Mouse (Mus musculus) large intestine, adult 2 months (tissue): ENCODE results near the gene Cabp7. TPM values are rescaled to one million over a fixed set of nuclear protein-coding genes. Genes with fewer than 3 reads are reported as not detected.

Experiments used
- DNase-seq: peaks from one replicate; pipeline ENCODE4 v3.0.0-alpha.2; 2012; ENCODE audit warnings: low read depth, low spot score
- WGBS: fragments of 180-500 bp; shearing (Covaris S2); methylation state at CpG from one replicate; pipeline ENCODE4 v1.1.7; 2018; 5-methylcytosine and 5-hydroxymethylcytosine counted together
- polyA plus RNA-seq: library from polyadenylated mRNA; depleted of rRNA; stranded (reverse); fragments of >200 nt; gene quantifications from 2 replicates; pipeline ENCODE4 v1.2.3, GENCODE M21; 2012; rRNA removed

Cabp7 gene
- polyA plus RNA-seq = 0.04 TPM in 1 of 2 replicates, not detected in the other

- WGBS = 5% methylated on average over 56 of the region's 73 CpGs
- no peak for DNase-seq
Observed at GRCm38 (mm10) chr11:4746733-4747132, at the start of gene Cabp7. Gene Cabp7, minus strand, starts transcription at chr11:4746778.

DNA sequence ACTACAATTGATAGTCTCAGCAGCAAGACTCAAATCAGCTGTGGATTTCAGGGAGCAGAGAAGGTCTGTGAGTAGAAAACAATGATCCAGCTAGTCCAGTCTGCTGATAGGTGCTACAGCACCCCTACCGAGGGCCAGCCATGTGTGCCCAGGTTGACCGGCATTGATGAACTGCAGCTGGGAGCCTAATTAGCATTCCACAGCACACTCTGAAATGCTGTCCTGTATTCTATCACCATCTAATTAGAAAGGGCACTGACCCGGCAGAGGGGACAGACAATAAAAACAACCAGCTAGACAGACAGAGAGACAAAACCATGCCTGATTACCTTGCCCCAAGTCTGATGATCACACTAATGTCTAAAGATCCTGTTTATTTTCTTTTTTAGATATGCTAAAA, 46.4 kb upstream of the Cabp7 start:
- 61% methylated on average over 3 of the region's 3 CpGs for WGBS
- no peak for DNase-seq

- DNase-seq = no peak
- 90% methylated on average over 6 of the region's 6 CpGs for WGBS
Observed at GRCm38 (mm10) chr11:4791549-4791948, 45.0 kb upstream of the Cabp7 start.

GRCm38 (mm10) chr11:4789691-4790090, 43.1 kb upstream of the Cabp7 start:
- no peak for DNase-seq

DNA sequence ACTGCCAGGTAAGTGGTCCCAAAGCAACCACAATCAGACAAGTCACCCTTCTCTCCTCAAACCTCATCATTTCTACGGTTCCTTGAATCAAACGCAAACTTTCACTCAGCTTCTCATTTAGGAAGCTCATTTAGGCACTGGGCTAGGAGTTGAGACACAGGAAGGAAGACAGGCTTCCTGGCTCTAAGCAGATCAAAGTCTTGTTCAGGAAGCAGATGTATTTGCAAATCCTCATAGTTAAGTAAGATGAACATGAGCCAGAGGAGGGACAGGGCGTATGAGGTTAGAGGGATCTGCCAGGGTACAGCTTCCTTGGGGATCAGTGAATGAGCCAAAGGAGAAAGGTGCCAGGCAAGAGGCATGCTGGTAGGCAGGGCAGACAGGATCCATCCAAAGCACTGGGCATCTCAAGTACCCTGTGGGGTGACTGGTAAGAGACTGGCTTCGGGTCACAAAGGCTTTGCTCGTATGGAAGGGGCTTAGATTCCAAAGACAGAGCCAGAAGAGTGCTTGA, 38.1 kb upstream of the Cabp7 start:
- no peak for DNase-seq
- 77% methylated on average over 5 of the region's 5 CpGs for WGBS

More at GRCm38 (mm10) chr11:4789691-4790090, 43.1 kb upstream of the Cabp7 start:
- 91% methylated on average over 5 of the region's 5 CpGs for WGBS

- WGBS = 76% methylated on average over 3 of the region's 3 CpGs
- DNase-seq = no peak
Observed at GRCm38 (mm10) chr11:4783116-4783515, 36.5 kb upstream of the Cabp7 start.

DNA sequence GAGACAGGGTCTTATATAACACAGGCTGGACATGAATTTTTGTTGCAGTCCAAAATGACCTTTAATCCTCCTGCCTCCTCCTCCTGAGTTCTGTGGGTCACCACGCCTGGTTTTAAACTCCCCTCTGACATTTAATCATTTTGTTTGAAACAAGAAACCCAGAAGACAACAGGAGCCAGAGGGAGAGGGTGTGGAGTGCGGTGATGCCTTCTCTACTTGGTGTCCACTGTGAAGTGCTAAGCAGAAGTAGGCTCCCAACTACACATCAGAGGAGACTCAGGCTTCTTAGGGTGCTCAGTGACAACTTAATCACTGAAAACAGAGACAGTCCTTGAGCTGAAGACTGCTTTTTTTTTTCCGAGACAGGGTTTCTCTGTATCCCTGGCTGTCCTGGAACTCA, 34.3 kb upstream of the Cabp7 start:
- 82% methylated on average over 3 of the region's 3 CpGs for WGBS
- no peak for DNase-seq

GRCm38 (mm10) chr11:4772925-4773324, 26.3 kb upstream of the Cabp7 start:
- DNase-seq = peak; percentile 31
- 32% methylated on average over 3 of the region's 3 CpGs for WGBS

DNA sequence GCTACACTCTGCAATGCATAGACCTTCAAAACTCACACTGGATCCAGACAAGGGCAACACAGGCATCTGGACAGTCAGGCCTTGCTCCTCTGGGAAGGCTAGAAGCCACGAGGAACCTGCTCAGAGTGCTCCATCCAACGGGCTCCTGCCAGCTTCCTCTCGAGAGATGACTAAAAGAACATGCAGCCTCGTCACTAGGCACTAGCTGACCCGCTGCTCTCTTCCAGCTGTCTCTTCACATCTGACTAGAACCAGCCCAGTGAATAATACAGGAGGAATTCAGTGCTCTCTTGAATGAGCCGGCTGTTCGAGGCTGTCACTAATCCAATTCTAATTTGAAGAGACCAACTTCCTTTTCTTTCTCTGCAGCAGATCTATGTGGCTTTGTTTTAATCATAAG, 25.2 kb upstream of the Cabp7 start:
- DNase-seq = no peak
- 76% methylated on average over 7 of the region's 7 CpGs for WGBS

GRCm38 (mm10) chr11:4769881-4770280, 23.3 kb upstream of the Cabp7 start:
- no peak for DNase-seq
- 95% methylated on average over 6 of the region's 6 CpGs for WGBS

GRCm38 (mm10) chr11:4769293-4769692, 22.7 kb upstream of the Cabp7 start:
- no peak for DNase-seq
- 69% methylated on average over 7 of the region's 7 CpGs for WGBS

DNA sequence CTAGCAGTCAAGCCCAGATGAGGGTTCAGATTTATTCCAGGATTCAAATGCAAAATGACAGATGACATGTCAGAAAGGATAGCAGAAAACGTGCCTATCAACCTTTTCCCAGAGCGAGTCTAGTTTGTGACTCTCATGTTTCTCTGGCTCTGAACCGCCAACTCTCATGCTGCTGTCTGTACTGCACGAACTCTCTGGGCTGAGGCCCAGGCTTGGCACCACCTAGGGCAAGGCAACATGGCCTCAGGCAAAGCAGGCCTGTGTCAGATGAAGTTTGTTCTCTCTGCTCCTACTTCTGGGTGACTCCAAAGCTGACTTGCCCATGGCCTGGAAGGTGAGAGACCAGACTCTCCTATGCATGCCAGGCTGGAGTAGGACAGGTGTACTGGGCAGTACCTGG, 21.8 kb upstream of the Cabp7 start:
- 92% methylated on average over 4 of the region's 4 CpGs for WGBS
- no peak for DNase-seq

- 62% methylated on average over 5 of the region's 5 CpGs for WGBS
- DNase-seq = no peak
Observed at GRCm38 (mm10) chr11:4764476-4764875, 17.9 kb upstream of the Cabp7 start.

DNA sequence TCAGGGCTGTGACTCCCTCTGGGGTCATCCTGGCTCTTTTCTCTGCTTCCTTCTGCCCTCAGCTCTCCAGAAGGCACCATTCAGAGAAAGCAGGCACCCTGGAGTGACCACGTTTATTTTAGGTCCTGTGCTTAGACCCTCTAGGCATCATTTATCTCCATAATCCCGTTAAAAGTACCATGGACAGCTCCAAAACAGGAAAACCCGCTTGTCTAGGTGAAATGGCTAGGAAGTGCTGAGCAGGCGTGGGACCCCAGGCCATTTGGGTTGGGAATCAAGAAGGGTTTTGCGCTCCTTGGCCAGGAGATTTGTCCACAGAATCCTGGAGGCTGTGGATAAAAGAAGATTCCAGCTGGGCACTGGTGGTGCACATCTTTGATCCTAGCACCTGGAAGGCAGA, 17.1 kb upstream of the Cabp7 start:
- no peak for DNase-seq
- WGBS = 27% methylated on average over 5 of the region's 5 CpGs

DNA sequence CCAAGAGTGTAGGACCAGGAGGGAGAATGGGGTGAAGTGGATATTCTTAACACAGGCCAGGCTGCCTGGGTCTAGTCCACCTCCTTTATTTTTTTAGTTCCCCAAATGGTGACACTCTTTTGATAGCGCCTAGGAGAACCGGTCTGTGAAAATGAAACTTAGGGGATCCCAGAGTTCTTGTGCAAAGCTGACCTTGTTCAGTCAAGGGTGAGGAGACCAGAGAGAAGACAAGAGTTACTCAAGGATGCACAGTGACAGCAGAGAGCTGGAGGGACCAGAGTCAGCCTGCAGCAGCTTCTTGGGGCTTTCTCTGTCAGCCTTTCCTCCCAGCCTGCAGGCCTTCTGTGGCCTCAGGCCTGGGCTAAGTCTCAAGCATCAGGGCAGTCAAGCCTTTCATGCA, 15.9 kb upstream of the Cabp7 start:
- WGBS = 27% methylated on average over 2 of the region's 2 CpGs
- no peak for DNase-seq

DNA sequence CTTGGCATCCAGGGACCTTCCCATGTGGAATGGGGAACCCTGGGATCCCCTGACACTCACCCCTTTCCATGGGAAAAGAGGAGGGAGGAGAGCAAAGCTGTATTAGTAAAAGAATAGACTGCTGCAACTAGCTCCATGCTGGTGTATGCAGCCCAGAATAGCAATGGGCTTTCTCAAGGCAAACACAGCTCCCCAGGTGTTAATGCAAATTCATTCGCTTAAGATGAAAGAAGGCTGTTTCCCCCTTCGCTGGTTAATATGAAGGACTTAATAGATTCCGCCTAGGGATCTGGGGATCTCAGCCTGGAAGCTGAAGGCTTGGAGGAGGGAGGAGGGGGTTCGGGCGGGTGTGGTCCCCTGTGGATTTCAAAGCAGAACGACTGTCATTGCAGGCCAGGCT, 15.4 kb upstream of the Cabp7 start:
- 39% methylated on average over 6 of the region's 6 CpGs for WGBS
- no peak for DNase-seq

GRCm38 (mm10) chr11:4760438-4760837, 13.9 kb upstream of the Cabp7 start:
- DNase-seq = no peak
- 32% methylated on average over 4 of the region's 4 CpGs for WGBS

DNA sequence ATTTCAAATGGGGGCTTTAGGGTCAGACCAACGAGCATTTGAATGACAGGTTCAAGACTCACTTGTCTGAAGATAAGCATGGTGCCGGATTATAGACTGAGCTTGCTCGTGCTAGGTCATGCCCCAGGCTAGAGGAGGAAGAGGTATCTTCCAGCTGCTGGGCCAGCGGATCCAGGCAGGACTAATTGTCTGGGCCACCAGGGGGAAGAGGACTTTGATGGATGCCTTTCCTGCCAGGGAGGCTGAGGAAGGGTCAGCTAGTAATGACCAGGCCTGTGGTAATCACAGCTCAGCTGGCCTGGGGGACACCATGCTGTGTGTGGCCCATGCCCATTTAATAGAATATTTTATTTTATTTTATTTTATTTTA, 11.2 kb upstream of the Cabp7 start:
- DNase-seq = no peak
- 73% methylated on average over 4 of the region's 4 CpGs for WGBS

DNA sequence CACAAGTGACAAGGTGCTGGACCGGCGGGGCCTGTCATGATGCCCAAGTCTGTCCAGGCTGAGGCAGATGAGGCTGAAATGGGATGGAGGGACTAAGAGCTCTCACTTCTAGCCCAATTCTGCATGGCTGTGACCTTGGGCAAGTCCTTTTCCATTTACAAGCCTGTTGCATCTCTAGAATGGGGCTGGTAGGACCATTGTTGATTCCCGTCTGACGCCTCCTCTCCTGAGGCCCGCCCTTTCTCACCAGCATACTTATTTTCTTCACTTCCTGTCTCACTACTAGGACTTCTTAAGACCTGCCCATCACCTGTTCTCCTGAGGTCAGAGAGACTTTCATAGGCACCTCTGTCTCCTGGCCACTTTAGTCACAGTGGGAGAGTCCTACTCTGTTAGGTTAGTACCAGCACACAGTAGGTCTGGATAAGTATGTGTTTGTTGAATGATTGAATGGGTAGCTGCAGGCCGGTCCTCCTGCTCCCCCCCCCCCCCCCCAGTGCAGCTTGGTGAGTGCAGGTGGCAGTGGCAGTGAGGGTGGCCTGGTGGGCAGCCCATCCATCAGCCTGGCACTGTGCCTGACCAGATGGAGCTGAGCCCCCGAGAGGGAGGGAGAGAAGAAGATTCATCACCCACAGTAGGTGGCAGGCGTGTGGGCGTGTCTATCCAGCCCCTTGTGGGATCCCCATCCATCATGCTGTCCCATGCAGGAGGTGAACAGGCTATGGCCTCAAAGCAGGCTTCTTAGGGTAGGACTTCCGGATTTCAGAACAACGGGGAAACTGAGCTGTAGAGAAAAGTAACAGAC, 10.6 kb upstream of the Cabp7 start:
- no peak for DNase-seq
- 61% methylated on average over 11 of the region's 11 CpGs for WGBS

DNA sequence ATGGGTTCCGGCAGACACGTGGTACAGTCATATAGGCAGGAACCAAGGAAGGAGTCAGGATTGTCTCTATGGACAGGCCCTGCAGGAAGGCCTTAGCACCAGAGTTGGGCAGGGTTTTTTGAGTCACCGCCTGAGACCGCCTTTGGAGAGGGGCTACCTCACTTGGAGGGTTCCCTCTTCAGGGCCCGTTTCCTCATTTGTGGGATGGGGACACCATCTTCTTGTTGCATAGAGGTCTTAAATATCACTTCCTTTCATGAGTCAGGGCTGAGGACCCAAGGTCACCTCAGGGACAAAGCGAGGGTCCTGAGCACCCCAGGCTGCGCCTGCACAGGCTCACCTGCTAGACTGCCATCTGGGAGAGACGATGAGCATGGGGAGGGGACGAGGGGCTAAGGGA, 9.9 kb upstream of the Cabp7 start:
- WGBS = 75% methylated on average over 9 of the region's 9 CpGs
- no peak for DNase-seq

- 80% methylated on average over 11 of the region's 11 CpGs for whole genome bisulfite sequencing
- no peak for DNase-seq
Observed at GRCm38 (mm10) chr11:4754867-4755266, 8.3 kb upstream of the Cabp7 start.

DNA sequence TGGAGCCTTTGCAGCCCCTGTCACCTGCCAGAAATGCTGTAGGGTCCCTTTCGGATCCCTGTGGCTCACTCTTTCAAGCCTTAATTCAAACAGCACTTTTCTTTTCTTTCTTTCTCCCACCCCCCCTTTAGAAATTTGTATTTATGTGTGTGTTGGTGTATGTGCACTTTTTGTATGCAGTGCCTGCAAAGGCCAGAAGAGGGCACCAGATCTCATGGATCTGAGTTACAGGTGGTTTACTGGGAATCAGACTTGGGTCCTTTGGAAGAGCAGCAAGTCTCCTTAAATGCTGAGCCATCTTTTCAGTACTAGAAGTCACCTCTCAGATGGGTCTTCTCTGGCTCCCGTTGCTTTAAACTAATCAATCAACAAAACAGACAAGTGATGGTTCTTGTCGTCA, 7.5 kb upstream of the Cabp7 start:
- WGBS = 95% methylated on average over 3 of the region's 3 CpGs

More for the DNA sequence above, 7.5 kb upstream of the Cabp7 start:
- DNase-seq = no peak
